Mouse (Mus musculus): Measurements from ENCODE around the gene Tspan9. TPM values are rescaled to one million over a fixed set of nuclear protein-coding genes. Genes with fewer than 3 reads are reported as not detected.

The Tspan9 gene
- polyA plus RNA-seq, 1 experiment from 2014 or later, result 66.0 TPM

DNA sequence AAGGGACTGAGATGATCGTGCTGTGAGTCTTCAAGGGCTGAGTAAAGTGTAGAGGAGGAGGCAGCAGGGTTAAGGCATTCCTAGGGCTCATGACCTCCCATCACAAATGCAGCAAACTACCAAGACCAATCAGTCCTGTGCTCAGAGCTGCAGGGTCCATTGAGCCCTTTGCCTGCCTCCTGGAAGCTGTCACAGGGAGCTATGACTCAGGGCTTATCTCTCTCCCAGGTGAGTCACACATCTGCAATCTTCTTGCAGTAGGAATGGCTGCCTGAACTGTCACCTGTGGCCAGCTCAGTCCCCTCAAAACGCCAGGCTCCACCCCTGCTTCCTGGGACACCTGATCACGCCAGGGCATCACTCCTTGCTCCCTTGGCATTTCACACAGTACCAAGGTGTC lies 208.3 kb downstream of the Tspan9 start:
- Histone ChIP-seq H3K27ac (ENCODE audit: low read depth, low read length) (no peak overlapping the region), H3K4me3 (ENCODE audit: low read depth, low read length) (no peak overlapping the region), H3K27me3 (ENCODE audit: control insufficient read depth, insufficient read depth, low read length) (no peaks in the 10 kb centered on the region), H3K4me2 (ENCODE audit: low read depth) (no peak overlapping the region), H3K9me3 (ENCODE audit: control insufficient read depth, low read length) (no peaks in the 10 kb centered on the region), H3K9ac (ENCODE audit: low read length) (no peak overlapping the region), H3K36me3 (ENCODE audit: control insufficient read depth, insufficient read depth, low read length) (no peaks in the 10 kb centered on the region), H3K4me1 (ENCODE audit: control insufficient read depth, insufficient read depth, low read length) (no peaks in the 10 kb centered on the region)
- DNase-seq (ENCODE audit: low spot score) (no peak), ATAC-seq (ENCODE audit: insufficient read depth, low FRiP score, low TSS enrichment) (no peak)
- WGBS, result 68% methylated on average over 3 of the region's 3 CpGs

DNA sequence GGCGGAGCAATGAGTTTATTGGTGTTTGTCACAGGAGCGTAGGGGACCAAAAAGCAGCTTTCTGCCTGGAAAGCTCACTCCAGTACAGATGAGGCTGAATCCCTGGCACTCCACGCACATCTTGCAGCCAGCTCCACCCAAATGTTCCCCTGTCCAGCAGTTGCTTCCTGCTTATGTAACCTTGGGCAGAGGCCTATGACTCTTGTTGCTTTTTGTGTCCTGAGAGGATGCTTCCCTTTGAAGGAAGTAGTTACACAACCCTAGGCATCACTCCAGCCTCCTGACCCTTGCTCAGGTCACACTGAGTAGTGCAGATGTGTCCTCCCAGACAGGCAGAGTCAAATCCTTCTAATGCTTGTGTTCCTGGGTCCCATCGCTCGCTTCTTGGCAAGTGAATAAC lies 209.6 kb downstream of the Tspan9 start:
- H3K4me2 ChIP-seq (ENCODE audit: low read depth), result no peak overlapping the region
- H3K9me3 ChIP-seq (ENCODE audit: control insufficient read depth, low read length), result no peaks in the 10 kb centered on the region
- no peaks in the 10 kb centered on the region for H3K4me1 ChIP-seq (ENCODE audit: control insufficient read depth, insufficient read depth, low read length)
- H3K4me3 ChIP-seq (ENCODE audit: low read depth, low read length), result no peak overlapping the region
- H3K27ac ChIP-seq (ENCODE audit: low read depth, low read length), result no peak overlapping the region
- no peaks in the 10 kb centered on the region for H3K27me3 ChIP-seq (ENCODE audit: control insufficient read depth, insufficient read depth, low read length)
- H3K9ac ChIP-seq (ENCODE audit: low read length), result no peak overlapping the region
- ATAC-seq (ENCODE audit: insufficient read depth, low FRiP score, low TSS enrichment) (no peak), DNase-seq (ENCODE audit: low spot score) (no peak)
- no peaks in the 10 kb centered on the region for H3K36me3 ChIP-seq (ENCODE audit: control insufficient read depth, insufficient read depth, low read length)
- WGBS, result 89% methylated on average over 5 of the region's 5 CpGs

DNA sequence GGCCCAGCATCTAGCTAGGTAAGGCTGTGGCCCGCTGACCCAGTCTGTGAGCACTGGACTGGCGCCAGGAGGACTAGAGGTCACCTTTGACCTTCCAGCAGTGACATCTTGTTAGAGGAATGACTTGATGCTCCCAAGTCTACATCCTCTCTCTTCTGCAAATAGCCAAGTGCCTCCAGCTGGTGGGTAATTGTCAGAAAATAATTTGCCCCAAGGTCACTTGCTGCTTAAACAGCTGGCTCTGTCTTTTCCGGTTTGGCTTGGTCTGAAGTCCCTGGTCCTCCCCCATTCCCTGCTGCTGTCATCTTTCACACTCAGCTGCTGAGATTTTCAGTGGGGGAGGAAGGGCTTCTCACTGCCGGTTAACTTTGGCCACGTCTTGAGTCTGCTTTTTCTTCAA lies 210.7 kb downstream of the Tspan9 start:
- H3K4me2 ChIP-seq (ENCODE audit: low read depth), result no peak overlapping the region
- ATAC-seq (ENCODE audit: insufficient read depth, low FRiP score, low TSS enrichment) (no peak), DNase-seq (ENCODE audit: low spot score) (peak; percentile 40)
- 58% methylated on average over 5 of the region's 5 CpGs for WGBS
- no peak overlapping the region for H3K27ac ChIP-seq (ENCODE audit: low read depth, low read length)
- no peaks in the 10 kb centered on the region for H3K9me3 ChIP-seq (ENCODE audit: control insufficient read depth, low read length)
- no peaks in the 10 kb centered on the region for H3K27me3 ChIP-seq (ENCODE audit: control insufficient read depth, insufficient read depth, low read length)
- H3K9ac ChIP-seq (ENCODE audit: low read length), result no peak overlapping the region
- H3K4me3 ChIP-seq (ENCODE audit: low read depth, low read length), result no peak overlapping the region
- H3K4me1 ChIP-seq (ENCODE audit: control insufficient read depth, insufficient read depth, low read length), result no peaks in the 10 kb centered on the region
- no peaks in the 10 kb centered on the region for H3K36me3 ChIP-seq (ENCODE audit: control insufficient read depth, insufficient read depth, low read length)

DNA sequence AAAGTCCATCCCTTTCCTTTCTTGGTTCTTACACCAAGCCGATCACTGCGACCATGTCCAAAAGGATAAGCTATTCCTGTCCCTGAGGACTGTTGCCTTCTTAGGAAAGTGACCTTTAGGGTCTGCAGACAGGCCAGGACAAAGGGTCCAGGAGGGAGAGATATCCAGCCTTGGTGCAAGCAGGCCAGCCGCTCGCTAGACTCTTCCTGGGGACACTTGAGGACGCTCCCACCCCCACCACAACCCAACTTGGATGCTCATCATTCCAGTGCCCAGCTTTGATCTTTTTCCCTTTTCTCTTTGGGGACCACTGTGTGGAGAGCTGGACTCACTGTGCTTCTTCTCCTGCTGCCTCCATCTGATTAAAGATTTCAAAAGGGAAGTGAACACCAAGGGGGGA lies 214.7 kb downstream of the Tspan9 start:
- WGBS, result 87% methylated on average over 5 of the region's 5 CpGs

DNA sequence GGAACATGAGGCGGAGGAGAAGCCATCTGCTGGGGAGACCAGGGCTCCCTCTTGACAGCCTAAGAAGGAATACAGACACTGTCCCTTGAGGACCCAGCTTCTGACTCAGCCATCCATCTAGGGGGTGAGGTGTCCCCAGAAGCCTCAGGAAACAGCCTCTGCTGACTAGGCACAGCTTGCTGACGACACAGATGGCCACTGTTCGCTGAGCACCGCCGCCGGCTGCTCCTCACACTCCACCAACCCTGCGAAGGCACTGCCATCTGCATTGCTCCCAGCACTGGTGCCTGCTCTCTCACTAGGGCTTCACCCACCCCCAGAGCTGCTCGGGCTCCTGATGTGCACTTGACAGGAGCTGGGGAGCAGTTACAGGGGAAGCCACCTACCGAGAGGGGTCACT lies 217.5 kb downstream of the Tspan9 start:
- no peaks in the 10 kb centered on the region for H3K27me3 ChIP-seq (ENCODE audit: control insufficient read depth, insufficient read depth, low read length)
- ATAC-seq (ENCODE audit: insufficient read depth, low FRiP score, low TSS enrichment) (no peak), DNase-seq (ENCODE audit: low spot score) (no peak)
- H3K4me3 ChIP-seq (ENCODE audit: low read depth, low read length), result no peak overlapping the region
- no peak overlapping the region for H3K9ac ChIP-seq (ENCODE audit: low read length)
- H3K36me3 ChIP-seq (ENCODE audit: control insufficient read depth, insufficient read depth, low read length), result no peaks in the 10 kb centered on the region
- no peak overlapping the region for H3K4me2 ChIP-seq (ENCODE audit: low read depth)
- no peak overlapping the region for H3K27ac ChIP-seq (ENCODE audit: low read depth, low read length)
- H3K9me3 ChIP-seq (ENCODE audit: control insufficient read depth, low read length), result no peaks in the 10 kb centered on the region
- 65% methylated on average over 9 of the region's 9 CpGs for WGBS
- no peaks in the 10 kb centered on the region for H3K4me1 ChIP-seq (ENCODE audit: control insufficient read depth, insufficient read depth, low read length)

More for the DNA sequence above, 214.7 kb downstream of the Tspan9 start:
- no peak for DNase-seq (ENCODE audit: low spot score)
- Histone ChIP-seq H3K9me3 (ENCODE audit: control insufficient read depth, low read length) (no peaks in the 10 kb centered on the region), H3K9ac (ENCODE audit: low read length) (no peak overlapping the region), H3K4me3 (ENCODE audit: low read depth, low read length) (no peak overlapping the region), H3K27me3 (ENCODE audit: control insufficient read depth, insufficient read depth, low read length) (no peaks in the 10 kb centered on the region), H3K36me3 (ENCODE audit: control insufficient read depth, insufficient read depth, low read length) (no peaks in the 10 kb centered on the region), H3K4me2 (ENCODE audit: low read depth) (no peak overlapping the region), H3K4me1 (ENCODE audit: control insufficient read depth, insufficient read depth, low read length) (no peaks in the 10 kb centered on the region), H3K27ac (ENCODE audit: low read depth, low read length) (no peak overlapping the region)
- no peak for ATAC-seq (ENCODE audit: insufficient read depth, low FRiP score, low TSS enrichment)

DNA sequence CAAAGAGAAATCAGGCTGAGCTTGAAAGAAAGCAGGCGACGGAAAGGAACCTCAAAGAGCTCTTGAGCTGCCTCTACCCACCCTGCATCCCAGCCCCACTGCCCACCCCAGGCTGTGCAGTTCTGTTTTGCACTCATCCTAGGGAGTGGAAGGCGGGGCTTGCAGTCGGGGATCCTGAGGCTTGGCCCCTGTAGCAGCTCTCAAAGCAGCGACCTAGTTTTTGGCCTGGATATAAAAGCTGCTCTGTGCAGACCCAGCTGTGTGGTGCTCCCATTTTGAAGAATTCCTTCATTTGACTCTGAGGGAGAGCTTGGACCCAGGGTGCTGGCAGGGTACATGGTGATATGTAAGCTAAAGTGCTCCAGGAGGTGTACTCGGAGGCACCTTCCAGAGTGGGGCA lies 218.6 kb downstream of the Tspan9 start:
- Histone ChIP-seq H3K27ac (ENCODE audit: low read depth, low read length) (no peak overlapping the region), H3K4me1 (ENCODE audit: control insufficient read depth, insufficient read depth, low read length) (no peaks in the 10 kb centered on the region), H3K4me2 (ENCODE audit: low read depth) (no peak overlapping the region), H3K4me3 (ENCODE audit: low read depth, low read length) (no peak overlapping the region), H3K27me3 (ENCODE audit: control insufficient read depth, insufficient read depth, low read length) (no peaks in the 10 kb centered on the region), H3K9me3 (ENCODE audit: control insufficient read depth, low read length) (no peaks in the 10 kb centered on the region), H3K9ac (ENCODE audit: low read length) (no peak overlapping the region), H3K36me3 (ENCODE audit: control insufficient read depth, insufficient read depth, low read length) (no peaks in the 10 kb centered on the region)
- ATAC-seq (ENCODE audit: insufficient read depth, low FRiP score, low TSS enrichment) (no peak), DNase-seq (ENCODE audit: low spot score) (no peak)
- 76% methylated on average over 6 of the region's 6 CpGs for WGBS

DNA sequence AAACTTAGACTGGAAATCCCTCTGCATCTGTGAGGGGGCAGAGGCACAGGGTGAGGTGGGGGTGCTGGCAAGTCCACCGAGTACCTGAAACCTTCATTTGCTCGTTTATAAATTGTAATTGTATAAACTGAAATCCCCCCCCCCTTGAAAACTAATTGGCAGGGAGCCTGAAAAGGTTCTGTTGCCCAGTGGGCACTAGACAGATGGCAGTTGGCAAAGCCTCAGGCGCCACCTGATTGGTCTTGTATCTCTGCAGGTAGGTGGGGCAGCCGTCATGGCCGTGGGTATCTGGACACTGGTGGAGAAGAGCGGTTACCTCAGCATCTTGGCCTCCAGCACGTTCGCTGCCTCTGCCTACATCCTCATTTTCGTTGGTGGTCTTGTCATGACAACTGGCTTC lies 220.1 kb downstream of the Tspan9 start:
- DNase-seq (ENCODE audit: low spot score), result no peak
- Histone ChIP-seq H3K4me1 (ENCODE audit: control insufficient read depth, insufficient read depth, low read length) (no peaks in the 10 kb centered on the region), H3K36me3 (ENCODE audit: control insufficient read depth, insufficient read depth, low read length) (no peaks in the 10 kb centered on the region), H3K27me3 (ENCODE audit: control insufficient read depth, insufficient read depth, low read length) (no peaks in the 10 kb centered on the region), H3K9ac (ENCODE audit: low read length) (no peak overlapping the region), H3K27ac (ENCODE audit: low read depth, low read length) (no peak overlapping the region), H3K4me3 (ENCODE audit: low read depth, low read length) (no peak overlapping the region), H3K4me2 (ENCODE audit: low read depth) (no peak overlapping the region), H3K9me3 (ENCODE audit: control insufficient read depth, low read length) (no peaks in the 10 kb centered on the region)
- 85% methylated on average over 9 of the region's 9 CpGs for WGBS
- ATAC-seq (ENCODE audit: insufficient read depth, low FRiP score, low TSS enrichment), result no peak

DNA sequence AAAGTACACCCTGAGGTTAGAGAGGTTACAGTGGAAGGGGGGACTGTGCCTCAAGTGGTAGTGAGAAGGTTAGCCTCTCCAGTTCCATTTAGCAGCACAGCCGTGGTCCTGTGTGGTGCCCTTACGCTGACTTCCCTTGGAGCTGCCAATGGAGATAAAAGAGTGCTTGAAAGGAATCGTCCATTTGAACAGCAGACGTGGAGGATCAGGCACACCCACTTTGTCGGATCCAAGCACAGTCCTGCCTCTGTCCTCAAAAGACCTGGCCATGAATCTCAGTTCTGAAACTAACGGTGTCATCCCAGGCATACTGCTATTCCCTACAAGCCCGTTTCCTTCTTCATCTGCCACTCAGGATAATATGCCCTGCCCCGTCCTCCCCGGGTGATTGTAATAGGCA lies 221.4 kb downstream of the Tspan9 start:
- no peaks in the 10 kb centered on the region for H3K9me3 ChIP-seq (ENCODE audit: control insufficient read depth, low read length)
- H3K36me3 ChIP-seq (ENCODE audit: control insufficient read depth, insufficient read depth, low read length), result no peaks in the 10 kb centered on the region
- no peak for ATAC-seq (ENCODE audit: insufficient read depth, low FRiP score, low TSS enrichment)
- H3K4me2 ChIP-seq (ENCODE audit: low read depth), result no peak overlapping the region
- no peak overlapping the region for H3K4me3 ChIP-seq (ENCODE audit: low read depth, low read length)
- H3K4me1 ChIP-seq (ENCODE audit: control insufficient read depth, insufficient read depth, low read length), result no peaks in the 10 kb centered on the region
- WGBS, result 58% methylated on average over 9 of the region's 9 CpGs
- no peak for DNase-seq (ENCODE audit: low spot score)
- H3K27ac ChIP-seq (ENCODE audit: low read depth, low read length), result no peak overlapping the region
- H3K9ac ChIP-seq (ENCODE audit: low read length), result no peak overlapping the region
- no peaks in the 10 kb centered on the region for H3K27me3 ChIP-seq (ENCODE audit: control insufficient read depth, insufficient read depth, low read length)

DNA sequence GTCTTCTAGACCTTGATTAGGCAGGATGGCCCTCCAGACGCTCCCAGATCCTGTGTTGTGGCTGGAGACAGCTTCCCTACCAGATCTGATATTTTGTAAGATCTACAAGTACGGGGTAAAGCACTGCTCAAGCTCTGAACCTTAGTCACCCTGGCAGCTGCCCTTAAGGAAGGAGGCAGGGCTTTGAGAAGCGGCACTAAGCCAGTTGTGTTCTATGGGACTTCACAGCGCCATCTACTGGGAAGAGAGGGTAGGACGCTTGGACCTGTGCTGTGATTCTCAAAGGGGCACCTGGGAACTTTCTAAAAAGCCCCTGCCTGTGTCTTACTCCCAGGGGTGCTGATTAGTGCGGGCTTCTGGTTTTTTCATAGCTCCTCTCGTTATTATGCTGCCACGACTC lies 222.7 kb downstream of the Tspan9 start:
- Histone ChIP-seq H3K4me2 (ENCODE audit: low read depth) (no peak overlapping the region), H3K4me3 (ENCODE audit: low read depth, low read length) (no peak overlapping the region), H3K9ac (ENCODE audit: low read length) (no peak overlapping the region), H3K36me3 (ENCODE audit: control insufficient read depth, insufficient read depth, low read length) (no peaks in the 10 kb centered on the region; the same call in 1 of the 2 replicates), H3K27ac (ENCODE audit: low read depth, low read length) (no peak overlapping the region), H3K4me1 (ENCODE audit: control insufficient read depth, insufficient read depth, low read length) (no peaks in the 10 kb centered on the region), H3K27me3 (ENCODE audit: control insufficient read depth, insufficient read depth, low read length) (no peaks in the 10 kb centered on the region), H3K9me3 (ENCODE audit: control insufficient read depth, low read length) (no peaks in the 10 kb centered on the region)
- peak; percentile 79 for DNase-seq (ENCODE audit: low spot score)
- 10% methylated on average over 8 of the region's 8 CpGs for WGBS
- no peak for ATAC-seq (ENCODE audit: insufficient read depth, low FRiP score, low TSS enrichment)

All from neural tube, embryonic 11.5 days (tissue).